Comparison of ENCODE assay signal across 28 mouse cellular contexts in the genomic region with DNA sequence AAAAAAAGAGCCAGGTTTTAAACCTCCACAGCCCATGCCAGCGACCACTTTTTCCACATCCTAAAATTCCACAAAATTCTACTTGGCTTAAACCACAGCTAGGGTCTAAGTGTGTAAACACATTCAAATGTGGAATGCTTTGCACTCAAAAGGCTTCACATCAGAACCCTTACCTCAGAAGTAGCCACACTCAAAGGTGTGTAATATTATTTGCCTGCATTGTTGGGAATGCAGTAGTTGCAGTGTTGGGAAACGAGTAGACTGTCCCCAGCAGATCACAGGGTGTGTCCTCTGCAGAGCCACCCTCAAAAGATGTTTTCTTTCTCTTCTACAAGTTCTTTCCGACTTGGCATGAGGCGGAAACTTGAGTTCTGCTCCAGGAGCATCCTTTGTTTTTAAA.
"Had no signal": no experiment of that assay in that cellular context is flagged by ENCODE, and none has a peak within 500 bp of the region (broad histone marks: within the 10 kb centered on the region; RNA-seq: fewer than 3 reads in every experiment).

No protein-coding gene starts in this region.

- H3K27ac ChIP-seq: embryonic facial prominence, embryonic 10.5 days; embryonic facial prominence, embryonic 12.5 days; embryonic facial prominence, embryonic 13.5 days; embryonic facial prominence, embryonic 15.5 days; forebrain, embryonic 10.5 days; forebrain, embryonic 12.5 days; forebrain, embryonic 13.5 days; forebrain, embryonic 15.5 days; gastrocnemius, adult 2 months had no signal

- H3K4me1 ChIP-seq: embryonic facial prominence, embryonic 10.5 days; embryonic facial prominence, embryonic 12.5 days; embryonic facial prominence, embryonic 13.5 days; embryonic facial prominence, embryonic 15.5 days; forebrain, embryonic 10.5 days; forebrain, embryonic 12.5 days; forebrain, embryonic 13.5 days; forebrain, embryonic 15.5 days had no signal

- H3K36me3 ChIP-seq: embryonic facial prominence, embryonic 10.5 days; embryonic facial prominence, embryonic 12.5 days; embryonic facial prominence, embryonic 13.5 days; embryonic facial prominence, embryonic 15.5 days; forebrain, embryonic 10.5 days; forebrain, embryonic 12.5 days; forebrain, embryonic 15.5 days had no signal

- H3K27me3 ChIP-seq: embryonic facial prominence, embryonic 12.5 days; embryonic facial prominence, embryonic 13.5 days; embryonic facial prominence, embryonic 15.5 days; forebrain, embryonic 12.5 days; forebrain, embryonic 13.5 days; forebrain, embryonic 15.5 days had no signal

- DNase-seq: cerebellum, adult 18-20 months; cerebellum, adult 2 months; cerebellum, adult 8-10 months; cerebellum, adult 9-10 months; cerebellum, adult 9-11 months; cerebellum, postnatal 10 days; cerebellum, postnatal 14 days; cerebellum, postnatal 25 days; cerebellum, postnatal 36 days; embryo, embryonic 11 days; forebrain, postnatal 0 days; gastrocnemius, adult 2 months; gastrocnemius, postnatal 10 days; gastrocnemius, postnatal 14 days; gastrocnemius, postnatal 25 days; gastrocnemius, postnatal 36 days; heart, adult 11 months had no signal

- H3K9me3 ChIP-seq: embryonic facial prominence, embryonic 10.5 days; embryonic facial prominence, embryonic 12.5 days; embryonic facial prominence, embryonic 13.5 days; embryonic facial prominence, embryonic 15.5 days; forebrain, embryonic 13.5 days; forebrain, embryonic 15.5 days had no signal

- H3K4me3 ChIP-seq: embryonic facial prominence, embryonic 10.5 days; embryonic facial prominence, embryonic 12.5 days; embryonic facial prominence, embryonic 13.5 days; embryonic facial prominence, embryonic 15.5 days; erythroblast, embryonic 14.5 days; forebrain, embryonic 10.5 days; forebrain, embryonic 12.5 days; forebrain, embryonic 13.5 days; forebrain, embryonic 15.5 days; gastrocnemius, adult 2 months had no signal

- H3K9ac ChIP-seq: embryonic facial prominence, embryonic 12.5 days; embryonic facial prominence, embryonic 13.5 days; embryonic facial prominence, embryonic 15.5 days; forebrain, embryonic 12.5 days; forebrain, embryonic 13.5 days; forebrain, embryonic 15.5 days; forebrain, postnatal 0 days had no signal

- ATAC-seq: forebrain, embryonic 13.5 days; forebrain, embryonic 14.5 days; forebrain, embryonic 15.5 days; forebrain, embryonic 16.5 days; forebrain, postnatal 0 days had no signal

- H3K4me2 ChIP-seq: embryonic facial prominence, embryonic 12.5 days; embryonic facial prominence, embryonic 13.5 days; embryonic facial prominence, embryonic 15.5 days; forebrain, embryonic 12.5 days; forebrain, embryonic 13.5 days; forebrain, embryonic 15.5 days had no signal
